Mouse (Mus musculus) layer of hippocampus, postnatal 25 days (tissue): ENCODE results near the gene Lgals8. TPM values are rescaled to one million over a fixed set of nuclear protein-coding genes. Genes with fewer than 3 reads are reported as not detected.

Experiments
- DNase-seq, 2 experiments: peaks; one replicate each; pipeline ENCODE4 v3.0.0; 2022; ENCODE audit warnings: mixed read lengths in 2 of 2, low spot score in 1 of 2; ENCODE audit errors: extremely low spot score in 1 of 2
- total RNA-seq, 2 experiments: library from RNA; stranded (reverse); gene quantifications; 2 replicates each; pipeline ENCODE4 v1.2.3; 2021

The Lgals8 gene
- total RNA-seq, 2 experiments from 2014 or later, result 27.1 to 34.3 TPM

DNA sequence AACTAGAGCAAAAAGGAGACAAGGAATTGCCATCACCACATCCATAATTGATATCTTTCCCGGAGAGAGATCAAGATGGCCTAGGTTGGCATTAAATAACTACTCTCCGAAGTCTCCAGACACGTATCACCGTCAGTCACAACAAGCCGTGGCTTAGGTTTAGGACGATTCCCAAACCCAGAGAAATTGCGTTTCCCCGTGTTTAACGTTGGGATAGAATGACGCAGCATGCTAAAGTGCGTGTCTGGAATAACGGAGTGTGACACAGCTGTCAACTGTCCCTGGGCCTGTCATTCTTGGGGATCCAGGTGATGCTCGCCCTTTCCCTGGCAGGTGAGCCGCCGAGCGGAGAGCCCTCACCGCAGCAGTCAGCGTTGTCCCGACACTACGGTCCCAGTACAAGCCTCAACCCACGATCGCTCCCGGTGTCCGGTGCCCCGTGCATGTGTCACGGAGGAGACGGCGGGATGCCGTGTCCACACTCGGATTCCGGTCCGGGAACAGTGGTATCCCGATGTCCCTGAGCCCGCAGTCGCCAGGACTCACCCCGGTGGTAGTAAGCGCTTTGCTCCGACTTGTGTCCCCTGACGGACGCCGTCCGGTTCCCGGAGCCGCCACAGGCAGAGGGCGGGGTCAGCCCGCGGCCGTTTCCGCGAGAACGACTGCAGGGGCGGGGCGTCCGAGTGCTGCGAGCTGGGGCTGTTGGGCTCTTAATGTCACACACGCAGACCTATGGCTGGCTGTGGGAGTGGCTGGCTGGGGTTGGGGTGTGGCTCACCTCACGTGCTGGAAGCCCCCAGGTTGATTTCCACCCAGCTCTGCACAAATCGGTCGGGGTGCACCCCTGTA is 3.6 kb downstream of the Lgals8 start:
- DNase-seq, result peak; percentile 75 to 78

DNA sequence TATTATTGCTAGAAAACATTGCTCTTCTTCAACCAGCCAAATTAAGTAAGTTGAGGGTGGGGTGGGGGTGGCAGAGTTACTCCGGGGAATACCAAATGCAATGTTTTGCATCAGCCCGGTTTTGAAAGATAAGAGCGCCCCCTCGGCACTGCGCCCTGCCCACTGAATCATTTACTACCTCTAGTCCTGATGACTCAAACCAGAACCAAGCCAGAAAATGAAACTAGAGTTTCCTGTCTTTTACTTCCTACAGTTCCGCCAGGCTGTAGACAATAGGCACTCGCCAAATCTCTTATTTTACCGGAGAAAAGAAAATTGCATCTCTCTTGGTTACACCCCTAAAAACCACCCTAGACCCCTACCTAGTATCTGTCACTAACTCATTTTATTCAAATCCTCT is 4.3 kb downstream of the Lgals8 start:
- peak in 1 of 2 experiments; percentile 50 for DNase-seq

- no peak for DNase-seq
These were observed 8.0 kb downstream of the Lgals8 start for GRCm38 (mm10) chr13:12456711-12457110.

DNA sequence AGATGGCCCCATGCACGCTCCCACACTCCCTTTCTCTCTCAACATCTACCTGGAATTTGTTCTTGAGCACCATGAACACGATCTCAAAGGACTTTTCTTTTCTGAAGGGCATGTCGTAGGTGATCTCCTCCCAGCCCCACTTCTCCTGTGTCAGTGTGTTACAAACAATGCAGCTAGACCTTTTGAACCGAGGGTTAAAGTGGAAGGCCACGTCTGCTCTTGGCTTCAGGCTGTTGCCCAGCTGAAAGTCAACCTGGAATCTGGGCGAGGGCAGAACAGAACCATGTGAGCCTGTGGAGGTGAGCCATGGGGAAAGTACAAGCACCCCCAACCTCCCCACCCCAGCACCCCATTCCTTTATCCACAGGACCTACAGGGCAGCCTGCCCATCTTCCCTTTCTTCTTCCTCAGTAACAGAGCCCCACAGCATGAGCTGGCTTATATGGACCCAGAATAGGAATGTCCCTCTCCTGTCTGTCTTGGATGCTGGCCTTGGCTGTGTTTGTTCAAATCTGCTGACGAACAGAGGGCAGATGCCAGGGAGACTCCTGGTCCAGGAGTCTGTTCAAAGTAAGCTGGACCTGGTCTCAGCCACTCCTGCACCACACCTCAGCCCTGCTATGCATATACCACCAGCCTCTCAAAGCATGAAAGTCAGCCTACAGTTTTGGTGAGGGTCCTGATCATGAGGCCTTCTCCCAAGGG is 9.9 kb downstream of the Lgals8 start:
- no peak for DNase-seq

DNA sequence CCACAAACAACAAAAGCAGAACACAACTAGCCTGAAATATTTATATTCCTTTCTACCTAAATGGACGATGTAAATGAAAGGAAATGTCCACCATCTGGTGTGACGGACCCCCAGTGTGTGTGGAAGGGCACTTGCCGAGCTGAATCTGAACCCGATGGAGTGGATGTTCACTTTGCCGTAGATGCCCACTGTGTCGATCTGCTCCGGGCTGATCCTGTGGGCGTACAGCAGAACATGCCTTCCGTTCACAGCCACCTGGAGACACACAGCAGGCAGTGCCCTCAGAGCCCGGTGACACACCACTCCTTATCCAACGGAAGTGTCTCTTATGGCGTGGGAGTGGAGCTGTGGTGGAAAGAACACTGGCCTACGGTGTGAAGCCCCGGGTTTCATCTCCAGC is 11.6 kb downstream of the Lgals8 start:
- DNase-seq, result no peak

DNA sequence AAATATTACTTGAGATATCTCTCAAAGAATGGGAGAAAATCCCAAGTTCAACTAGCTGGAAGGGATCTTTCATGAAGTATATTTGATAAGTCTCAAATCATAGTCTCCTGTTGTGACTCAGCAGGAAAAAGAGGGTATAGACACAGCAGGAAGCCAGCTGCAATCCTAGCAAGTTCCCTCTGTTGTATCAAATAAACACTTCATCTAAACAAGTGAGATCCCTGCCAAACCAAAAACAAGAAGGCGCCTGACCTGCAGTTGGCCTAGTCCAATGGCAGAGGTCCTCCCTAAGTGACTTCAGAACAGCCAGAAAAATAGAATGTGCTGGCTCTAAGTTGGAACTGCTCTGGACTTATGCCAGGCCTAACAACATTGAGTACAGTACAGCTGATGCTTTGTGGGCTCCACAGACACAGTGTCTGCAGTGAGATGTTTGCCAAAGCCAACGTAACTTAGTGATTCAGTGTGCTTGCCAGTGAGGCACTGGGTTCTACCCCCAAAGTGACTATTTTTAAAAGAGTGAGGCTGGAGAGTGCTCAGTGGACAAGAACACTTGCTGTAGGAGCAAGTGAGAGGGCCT is 22.6 kb downstream of the Lgals8 start:
- DNase-seq, result peak in 1 of 2 experiments; percentile 29

GRCm38 (mm10) chr13:12440813-12441212 is 23.9 kb downstream of the Lgals8 start:
- no peak for DNase-seq

DNA sequence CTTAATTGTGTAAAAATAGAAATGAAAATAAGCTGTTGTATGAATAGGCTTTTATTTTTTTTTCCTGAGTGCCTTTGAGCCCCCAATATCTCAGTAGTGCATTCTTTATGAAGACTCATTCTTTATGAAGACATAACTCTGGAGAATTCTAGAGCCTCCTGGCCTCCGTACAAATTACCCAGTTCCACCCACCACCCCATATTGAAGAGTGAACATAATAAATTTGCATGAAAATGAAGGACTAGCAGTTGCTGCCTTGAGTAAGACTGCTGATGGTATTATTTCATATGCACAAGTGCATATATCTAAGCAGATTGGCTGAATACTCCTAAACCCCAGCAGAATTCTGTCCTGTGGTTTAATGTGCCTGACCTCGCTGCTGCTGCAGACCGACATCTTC is 25.2 kb downstream of the Lgals8 start:
- DNase-seq, result no peak

DNA sequence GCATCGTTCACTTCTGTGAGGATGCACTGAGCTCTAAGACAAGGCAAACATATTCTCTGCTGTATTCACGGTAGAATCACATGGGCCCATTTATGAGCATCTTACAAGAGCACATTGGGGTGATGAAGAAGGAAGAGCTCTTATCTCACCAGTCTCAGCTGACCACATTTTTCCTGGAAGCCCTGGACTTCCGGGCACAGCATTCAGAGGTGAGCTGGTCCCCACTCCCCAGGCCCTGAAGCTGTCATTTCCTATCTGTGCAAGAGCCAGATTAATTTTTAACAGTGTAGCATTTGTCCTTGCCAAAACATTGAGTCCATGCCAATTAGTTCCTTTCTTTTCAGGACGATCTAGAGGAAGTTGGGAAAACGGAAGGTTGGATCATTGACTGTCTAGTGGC is 30.9 kb downstream of the Lgals8 start:
- DNase-seq, result no peak

DNA sequence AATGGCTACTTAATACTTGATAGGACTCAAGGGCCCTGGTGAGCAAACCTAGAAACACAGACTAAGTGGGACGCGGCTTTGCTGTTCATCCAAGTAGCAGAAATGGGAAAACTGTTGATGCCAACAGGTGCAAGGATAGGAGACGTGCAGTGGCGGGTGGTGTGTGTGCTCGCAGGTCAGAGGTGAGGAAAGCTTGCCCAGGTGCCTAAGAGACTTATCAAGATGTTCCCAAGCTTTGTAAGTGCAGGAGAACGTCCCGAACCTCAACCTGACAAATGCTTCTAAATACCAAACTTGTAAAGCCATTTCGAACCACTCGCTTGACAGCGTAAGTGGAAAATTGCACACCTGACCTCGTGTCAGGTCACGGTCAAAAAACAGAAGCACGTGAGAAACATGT is 36.2 kb downstream of the Lgals8 start:
- DNase-seq, result no peak

DNA sequence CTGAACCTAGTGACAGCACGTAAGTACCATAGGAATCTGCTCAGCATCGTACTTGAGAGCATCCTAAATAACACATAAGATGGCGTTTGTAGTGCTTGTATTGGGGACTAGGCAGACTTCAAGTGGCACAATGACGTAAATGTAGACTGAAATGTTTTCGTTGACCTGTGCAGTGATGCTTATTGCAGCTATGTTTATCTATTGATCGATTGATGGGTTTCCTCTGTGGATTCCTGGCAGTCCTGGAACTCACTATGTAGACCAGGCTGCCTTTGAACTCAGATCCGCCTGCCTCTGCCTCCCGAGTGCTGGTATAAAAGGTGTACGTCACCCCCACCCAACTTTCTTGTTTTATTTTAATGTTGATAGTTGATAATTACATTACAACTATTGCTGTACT is 44.1 kb downstream of the Lgals8 start:
- no peak for DNase-seq

DNA sequence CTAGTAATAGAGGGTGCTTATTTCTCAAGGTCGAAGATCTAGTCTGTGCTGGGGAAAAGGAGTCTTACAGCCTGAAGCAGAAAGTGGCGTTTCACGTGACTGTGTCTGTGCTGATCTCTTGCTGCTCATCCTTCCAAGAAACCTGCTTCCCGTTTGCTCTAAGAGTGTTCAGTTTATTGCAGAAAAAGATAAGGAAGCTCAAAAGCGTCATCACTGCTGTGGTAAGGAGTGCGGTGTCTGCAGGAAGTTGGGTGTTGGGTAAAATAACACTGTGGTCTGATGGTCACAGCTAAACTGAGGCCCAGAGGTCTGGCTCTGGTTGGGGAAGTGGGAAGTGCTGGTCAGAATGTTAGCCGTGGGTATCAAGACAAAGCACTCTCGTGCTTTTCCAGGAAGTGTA is 52.7 kb downstream of the Lgals8 start:
- DNase-seq, result no peak

DNA sequence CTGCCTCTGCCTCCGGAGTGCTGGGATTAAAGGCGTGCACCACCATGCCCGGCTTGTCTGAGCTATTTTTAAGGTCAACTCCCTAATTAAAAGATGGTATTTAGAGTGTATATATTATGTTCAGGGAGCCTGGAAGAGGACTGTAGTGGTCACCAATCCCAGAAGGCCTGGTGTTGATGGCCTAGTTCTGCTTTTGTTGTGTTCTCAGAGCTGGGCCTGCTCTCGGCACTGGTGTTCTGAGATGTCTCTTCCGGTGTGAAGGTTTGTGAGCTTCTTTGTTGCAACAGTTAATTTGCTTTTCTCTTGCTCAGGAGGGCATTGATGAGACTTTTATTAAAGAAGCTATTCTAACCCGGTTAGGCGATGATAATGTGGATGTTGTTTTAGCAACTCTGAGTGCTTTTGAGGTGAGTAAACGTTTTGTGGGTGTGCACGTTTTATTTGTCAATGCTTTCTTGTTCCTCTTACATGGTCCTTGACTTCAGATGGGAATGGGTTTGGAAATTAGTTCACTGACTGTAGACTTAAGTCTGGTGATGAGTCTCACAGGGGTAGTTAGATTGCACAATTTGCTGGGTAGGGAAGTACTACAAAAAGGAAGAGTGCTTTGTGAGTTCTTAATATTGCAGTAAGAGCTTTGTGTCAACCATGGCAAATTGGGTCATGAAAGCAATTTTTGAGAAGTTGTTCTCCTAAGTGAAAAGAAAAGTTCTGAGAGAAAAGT is 56.2 kb downstream of the Lgals8 start:
- DNase-seq, result no peak

- DNase-seq, result no peak
These were observed 69.2 kb downstream of the Lgals8 start for GRCm38 (mm10) chr13:12395571-12395970.

DNA sequence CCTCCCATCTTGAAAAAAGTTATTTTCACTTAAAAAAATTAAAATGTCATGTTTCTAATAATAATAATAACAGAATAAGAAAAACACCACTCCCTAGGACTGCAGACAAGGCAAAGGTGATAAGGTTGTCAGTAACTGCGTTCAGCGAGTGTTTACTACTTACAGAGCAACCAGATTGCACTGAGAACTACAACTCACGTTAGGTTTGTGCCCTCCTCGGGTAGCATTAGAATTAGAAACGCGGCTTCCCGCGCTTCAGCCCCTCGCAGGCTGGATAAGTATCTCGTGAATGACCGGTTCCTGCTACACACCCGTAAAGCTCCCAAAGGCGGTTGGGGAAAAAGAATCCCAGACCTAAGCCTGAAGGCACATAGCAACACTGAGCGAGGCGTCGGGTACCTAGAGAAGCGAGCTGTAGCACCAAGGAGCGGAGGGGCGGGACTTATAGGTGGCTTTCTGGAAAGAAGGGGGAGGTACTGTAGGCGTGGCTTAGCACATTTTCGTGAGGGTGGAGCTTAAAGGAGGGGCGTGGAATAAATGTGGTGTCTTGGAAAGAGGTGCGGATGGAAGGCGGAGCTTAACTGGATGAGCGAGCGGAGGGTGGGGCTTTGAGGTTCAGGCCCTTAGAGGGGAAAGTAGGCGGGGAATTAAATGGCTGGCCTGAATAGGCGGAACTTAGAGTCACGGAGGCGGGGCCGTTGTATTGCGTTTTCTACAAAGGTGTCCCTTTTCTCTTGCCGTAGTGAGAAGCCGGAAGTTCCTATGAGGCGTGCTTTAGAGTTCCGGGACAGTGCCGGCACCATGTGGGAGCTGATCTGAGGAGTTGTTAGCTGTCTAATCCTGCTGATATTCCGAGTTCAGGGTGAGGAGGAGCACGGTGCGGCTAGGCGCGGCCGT is 69.9 kb downstream of the Lgals8 start, which contains the start of gene Heatr1:
Gene Heatr1 (plus strand): TSS at position 419 of the 897 bp plus-strand sequence.
- DNase-seq, result peak; percentile 73 to 74

Other genes starting within 250 kb of the Lgals8 start
- gene Mtr, start 206.8 kb downstream of the Lgals8 start, total RNA-seq, result 10 to 100 TPM; 16.7 to 17.3 TPM
- 10 to 100 TPM; 16.9 to 17.6 TPM for gene Actn2, start 124.2 kb downstream of the Lgals8 start, total RNA-seq
- 10 to 100 TPM; 26.5 to 31.4 TPM for gene Heatr1, start 69.9 kb downstream of the Lgals8 start, total RNA-seq
- gene Edaradd, start 55.5 kb upstream of the Lgals8 start, total RNA-seq, result under 1 TPM; 0.22 to 0.28 TPM
- 10 to 100 TPM; 12.7 to 13.6 TPM for gene Ero1lb, start 100.9 kb upstream of the Lgals8 start, total RNA-seq